In genomic region chr10:122020255-122020654, GRCm38 (mm10) we compare ENCODE assay signal across 28 mouse cellular contexts. TPM values are rescaled to one million over a fixed set of nuclear protein-coding genes. Genes with fewer than 3 reads are reported as not detected.
DNase-seq lines count a peak whose midpoint lies in the region; ATAC-seq lines count a peak whose summit lies in the region.
"Had no signal": no experiment of that assay in that cellular context is flagged by ENCODE, and none has a peak within 500 bp of the region (broad histone marks: within the 10 kb centered on the region; RNA-seq: fewer than 3 reads in every experiment).

No protein-coding gene starts in this region.

- no peak for DNase-seq in heart, postnatal 10 days
- DNase-seq in kidney, postnatal 25 days: peak; percentile 28 to 44
- DNase-seq in kidney, adult 18-20 months: no peak
- DNase-seq in lung, postnatal 10 days: peak; percentile 59
- DNase-seq in c-Kit-positive CD71-positive TER-119-positive erythroid progenitor cells, embryonic 14.5 days (ENCODE audit: low spot score): no peak
- DNase-seq in retina, postnatal 1 day: no peak
- DNase-seq: cerebellum, adult 2 months; cerebellum, postnatal 25 days; embryo, embryonic 11 days; gastrocnemius, postnatal 25 days; heart, postnatal 36 days; liver; right cerebral cortex, postnatal 4 days; thymus, postnatal 14 days had no signal

- no peaks in the 10 kb centered on the region for H3K36me3 ChIP-seq in heart, embryonic 11.5 days (ENCODE audit: control insufficient read depth, insufficient read depth, low read length)
- H3K36me3 ChIP-seq: liver, embryonic 15.5 days had no signal

- 59% methylated on average over 5 of the region's 5 CpGs for WGBS in heart, embryonic 11.5 days (ENCODE audit: insufficient replicate concordance)

- H3K9ac ChIP-seq in heart, embryonic 11.5 days (ENCODE audit: low read depth, low read length): no peak overlapping the region
- H3K9ac ChIP-seq: embryonic facial prominence, embryonic 13.5 days; forebrain, embryonic 12.5 days; hindbrain, embryonic 14.5 days; kidney, embryonic 15.5 days; liver, embryonic 15.5 days; neural tube, embryonic 13.5 days had no signal

- H3K9me3 ChIP-seq in heart, embryonic 11.5 days (replicated peaks; ENCODE audit: control insufficient read depth, low read length): peaks cover 8% of the 10 kb centered on the region; the same call in 1 of the 2 replicates
- H3K9me3 ChIP-seq: limb, embryonic 10.5 days; liver, embryonic 15.5 days had no signal

- intact Hi-C loops in heart, postnatal 10 days (cut with DNase I): no loop called here

- H3K4me2 ChIP-seq in heart, embryonic 11.5 days: no peak overlapping the region
- H3K4me2 ChIP-seq: embryonic facial prominence, embryonic 13.5 days; forebrain, embryonic 12.5 days; hindbrain, embryonic 14.5 days; kidney, embryonic 15.5 days; liver, embryonic 15.5 days; neural tube, embryonic 13.5 days had no signal

- H3K4me3 ChIP-seq in heart, embryonic 11.5 days (ENCODE audit: low read depth, low read length): no peak overlapping the region
- H3K4me3 ChIP-seq: embryonic facial prominence, embryonic 13.5 days; erythroblast, embryonic 14.5 days; forebrain, embryonic 12.5 days; kidney, embryonic 15.5 days; limb, embryonic 10.5 days; liver, embryonic 15.5 days; midbrain, embryonic 10.5 days; myocyte; neural tube, embryonic 13.5 days had no signal

- peaks cover 17% of the 10 kb centered on the region for H3K4me1 ChIP-seq in heart, embryonic 11.5 days (ENCODE audit: control insufficient read depth, insufficient read depth, low read length)

- 0 out of 2 replicates have a peak overlapping the region, but pooled peaks have one; percentile 15 for H3K27ac ChIP-seq in heart, embryonic 11.5 days (ENCODE audit: low read depth, low read length)
- H3K27ac ChIP-seq: embryonic facial prominence, embryonic 13.5 days; forebrain, embryonic 12.5 days; hindbrain, embryonic 14.5 days; kidney, embryonic 15.5 days; limb, embryonic 10.5 days; liver, embryonic 15.5 days; midbrain, embryonic 10.5 days; neural tube, embryonic 13.5 days had no signal

- ATAC-seq in heart, embryonic 11.5 days (replicated peaks; ENCODE audit: insufficient number of reproducible peaks, low FRiP score, low TSS enrichment): no peak
- ATAC-seq: inflammation-experienced regulatory T-cells, adult 6 months; midbrain, embryonic 16.5 days had no signal

- H3K27me3 ChIP-seq in heart, embryonic 11.5 days (ENCODE audit: control insufficient read depth, insufficient read depth, low read length): peaks cover 13% of the 10 kb centered on the region
- H3K27me3 ChIP-seq: embryonic facial prominence, embryonic 13.5 days; forebrain, embryonic 12.5 days; kidney, embryonic 15.5 days; liver, embryonic 15.5 days; neural tube, embryonic 13.5 days had no signal

RNA-seq across cellular contexts. Expression of gene Srgap1, which starts 26.9 kb away (rescaled TPM):
- 3.3 and 8.2 TPM in 2 replicates for polyA plus RNA-seq in heart, embryonic 11.5 days (2014; fragmentation: Nextera tagmentation; extraction: Ambion mirVana)
- 1 to 10 TPM; 8.2 to 8.4 TPM for total RNA-seq in heart, postnatal 10 days (2021)
- total RNA-seq: MEL had no signal

Comparison
In these comparisons a context has a peak if more than half of its experiments do, and no peak if none do; other contexts are left out.
1. DNase-seq: peak in kidney, postnatal 25 days (2 of 2) and lung, postnatal 10 days (single experiment); none in heart, postnatal 10 days (0 of 2), kidney, adult 18-20 months (single experiment), c-Kit-positive CD71-positive TER-119-positive erythroid progenitor cells, embryonic 14.5 days (single experiment) and retina, postnatal 1 day (single experiment).